Mouse (Mus musculus) layer of hippocampus, postnatal 25 days (tissue): ENCODE measurements at regions not wholly inside any gene's neighbourhood (a gene's known extent, or its start where the extent isn't known, plus 50 kb on each side); places are given as distances from the start of the nearest gene placed in this dataset.

Experiments used
- DNase-seq, 2 experiments: peaks; one replicate each; pipeline ENCODE4 v3.0.0; 2022; ENCODE audit warnings: mixed read lengths in 2 of 2, low spot score in 1 of 2; ENCODE audit errors: extremely low spot score in 1 of 2

DNA sequence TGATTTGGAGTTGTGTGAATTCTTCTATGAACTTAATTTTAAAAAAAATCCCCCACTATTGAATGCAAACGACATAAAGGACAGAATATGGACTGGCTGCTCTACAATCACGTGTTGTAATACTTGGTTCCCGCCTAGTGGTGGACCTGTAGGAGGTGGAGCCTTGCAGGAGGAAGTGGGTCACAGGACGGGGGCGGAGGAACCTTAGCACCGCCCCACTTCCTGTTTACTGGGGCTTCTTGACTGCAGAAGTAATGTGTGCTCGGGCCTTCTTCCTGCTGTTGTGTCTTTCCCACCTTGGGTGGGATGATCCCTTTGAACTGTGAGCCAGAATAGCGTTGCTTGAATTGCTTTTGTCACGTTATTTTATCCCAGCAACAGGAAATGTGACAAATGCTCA, 52.2 kb upstream of the Tmem108 start:
- no peak for DNase-seq

DNA sequence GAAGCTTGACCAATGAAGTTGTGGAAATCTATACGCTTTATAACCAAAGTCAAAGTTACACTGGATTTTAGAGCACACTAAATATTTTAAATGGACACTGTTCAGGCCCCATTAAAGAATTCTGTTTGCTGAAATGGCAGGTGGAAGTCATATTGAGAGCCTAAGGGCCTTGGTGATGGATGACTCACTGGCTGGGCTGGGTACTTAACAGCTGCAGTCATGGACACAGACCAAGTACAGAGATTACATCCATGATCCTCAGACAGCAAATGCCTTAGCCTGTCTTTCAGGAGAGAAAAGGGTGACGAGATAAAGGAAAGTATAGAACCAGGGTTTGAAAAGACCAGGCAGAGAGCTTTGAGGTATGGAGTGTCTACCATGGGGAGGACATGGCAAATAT, 57.4 kb upstream of the Tmem108 start:
- DNase-seq, result no peak

DNA sequence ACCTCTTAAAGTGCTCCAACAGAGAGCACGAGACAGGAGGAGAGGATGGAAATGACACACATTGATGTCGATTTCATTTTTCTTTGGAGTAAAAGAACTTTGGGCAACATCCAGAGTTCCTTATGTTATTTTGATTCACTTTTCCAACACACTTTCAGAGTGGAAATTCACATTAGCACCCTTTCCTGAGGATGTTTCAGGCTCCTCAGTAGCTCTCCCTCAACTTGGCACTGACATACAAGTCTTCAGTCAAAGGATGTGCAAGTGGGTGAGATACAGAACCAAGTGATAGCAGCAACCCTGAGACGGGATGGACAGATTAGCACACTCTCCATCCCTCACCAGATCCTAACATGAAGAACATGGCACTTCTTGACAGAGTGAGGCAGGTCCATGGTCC, 60.0 kb upstream of the Tmem108 start:
- no peak for DNase-seq

DNA sequence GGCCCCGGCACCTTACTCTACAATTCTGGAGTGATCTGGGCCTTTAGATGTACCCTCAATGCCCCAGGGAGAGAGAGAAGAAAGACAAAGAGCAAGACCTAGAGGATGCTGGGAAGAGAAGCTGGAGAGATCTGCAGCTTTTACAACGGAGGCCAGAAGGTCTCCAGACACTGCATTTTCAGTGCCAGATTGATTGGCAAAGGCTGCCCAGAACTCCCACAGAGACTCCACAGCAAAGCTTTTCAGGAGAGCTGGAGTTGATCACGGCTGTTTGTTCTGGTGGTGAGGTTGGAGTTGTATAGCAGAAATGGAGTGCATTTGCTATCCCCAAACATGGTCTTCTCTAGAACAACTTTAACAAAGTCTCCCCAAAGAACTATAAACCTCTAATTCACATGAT, 61.9 kb upstream of the Tmem108 start:
- no peak for DNase-seq

DNA sequence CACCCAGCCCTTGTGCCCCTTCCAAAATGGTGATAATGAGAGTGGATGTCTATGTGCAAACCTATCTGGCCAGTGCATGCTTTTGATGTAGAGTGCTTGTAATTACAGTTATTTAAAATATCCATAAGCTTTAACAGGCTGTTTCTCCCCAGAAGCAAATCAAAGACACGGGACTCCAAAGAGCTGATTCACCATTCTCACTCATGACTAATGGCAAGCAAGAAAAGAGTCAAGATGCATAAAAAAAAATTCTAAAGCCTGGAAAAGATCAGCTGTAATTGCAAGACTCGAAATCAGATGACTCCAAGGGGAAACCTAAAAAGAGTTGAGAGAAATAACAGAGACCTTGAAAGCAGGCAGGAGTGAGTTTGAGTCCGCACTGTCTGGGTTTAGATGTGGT, 79.6 kb upstream of the Tmem108 start:
- no peak for DNase-seq

DNA sequence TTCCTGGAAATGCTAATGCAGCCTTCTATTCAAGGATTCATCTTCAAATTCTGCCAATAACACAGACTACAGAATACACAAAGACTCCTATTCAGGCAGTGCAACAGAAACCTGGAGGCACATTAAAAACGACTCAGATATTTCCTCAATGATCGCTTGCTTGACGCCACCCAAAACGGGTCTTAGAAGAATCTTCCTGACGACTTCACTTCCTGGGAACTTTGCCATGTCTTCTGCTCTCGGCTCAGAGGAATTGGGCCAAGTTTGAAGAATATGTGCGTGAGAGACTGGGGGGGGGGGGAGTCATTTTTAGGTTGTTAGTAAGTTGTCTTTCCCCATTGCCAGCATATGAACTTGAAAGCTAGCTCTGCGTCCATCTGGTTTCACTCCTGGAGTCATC, 82.2 kb upstream of the Tmem108 start:
- no peak for DNase-seq

- DNase-seq, result peak in 1 of 2 experiments; percentile 17
Measured at GRCm38 (mm10) chr9:103845916-103846457, 84.3 kb upstream of the Tmem108 start.

GRCm38 (mm10) chr9:103847931-103848330, 86.3 kb upstream of the Tmem108 start:
- no peak for DNase-seq

DNA sequence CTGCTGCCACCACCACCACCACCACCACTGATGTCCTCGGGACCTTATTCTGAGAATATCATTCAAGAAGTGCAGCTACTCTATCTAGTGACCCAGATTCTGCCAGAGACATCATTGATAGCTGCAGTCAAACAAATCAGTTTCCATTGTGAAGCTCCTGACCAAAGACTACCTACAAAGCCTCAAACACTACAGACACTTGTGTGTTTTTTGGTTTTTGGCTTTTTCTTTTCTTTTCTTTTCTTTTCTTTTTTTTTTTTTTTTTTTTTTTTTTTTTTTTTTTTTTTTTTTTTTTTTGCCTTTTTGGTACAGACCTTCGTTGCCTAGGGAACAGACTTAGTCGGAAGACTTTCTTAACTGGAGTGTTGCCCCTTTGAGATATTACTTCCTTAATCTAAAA, 87.4 kb upstream of the Tmem108 start:
- no peak for DNase-seq

- DNase-seq, result no peak
Measured at GRCm38 (mm10) chr9:103852691-103853090, 91.1 kb upstream of the Tmem108 start.

GRCm38 (mm10) chr9:103860658-103861377, 99.2 kb upstream of the Tmem108 start:
- no peak for DNase-seq

GRCm38 (mm10) chr9:103862493-103862892, 100.9 kb upstream of the Tmem108 start:
- no peak for DNase-seq

DNA sequence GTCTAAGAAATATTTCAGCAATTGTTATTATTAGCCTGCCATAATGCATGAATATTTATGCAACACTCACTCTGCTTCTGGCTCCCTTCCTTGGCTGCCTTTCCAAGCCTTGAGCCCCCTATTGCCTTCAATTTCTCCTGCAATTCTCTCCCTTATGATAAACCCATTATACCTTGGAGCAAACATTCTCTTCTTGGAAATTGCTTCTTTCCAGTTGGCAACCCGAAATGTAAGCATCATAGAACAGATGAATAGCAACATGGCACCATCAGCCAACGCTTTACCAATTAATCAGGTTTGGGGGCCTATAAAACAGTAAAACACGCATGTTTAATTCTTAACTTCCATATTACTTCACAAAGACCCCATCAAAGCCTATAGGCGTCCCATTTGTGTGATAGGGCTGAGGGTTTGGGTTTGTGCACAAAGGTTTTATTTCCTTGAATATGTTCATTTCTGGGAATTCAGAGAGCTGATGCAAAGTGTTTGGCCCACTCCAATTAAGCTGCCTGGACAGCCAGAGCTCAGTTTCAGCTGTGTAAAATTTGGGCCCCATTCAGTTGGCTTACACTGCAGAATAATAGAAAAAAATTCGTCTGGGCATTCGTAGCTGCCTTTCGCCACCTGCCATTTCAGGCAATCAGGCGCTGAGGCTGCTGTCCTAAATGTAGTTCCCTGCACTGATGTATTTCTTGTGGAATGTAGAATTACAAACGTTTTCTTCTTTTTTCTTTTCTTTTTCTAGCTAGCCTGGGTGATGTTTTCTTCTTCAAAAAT, 106.0 kb upstream of the Tmem108 start:
- no peak for DNase-seq

GRCm38 (mm10) chr9:103869276-103869675, 107.6 kb upstream of the Tmem108 start:
- no peak for DNase-seq

GRCm38 (mm10) chr9:103872119-103872518, 110.5 kb upstream of the Tmem108 start:
- no peak for DNase-seq

DNA sequence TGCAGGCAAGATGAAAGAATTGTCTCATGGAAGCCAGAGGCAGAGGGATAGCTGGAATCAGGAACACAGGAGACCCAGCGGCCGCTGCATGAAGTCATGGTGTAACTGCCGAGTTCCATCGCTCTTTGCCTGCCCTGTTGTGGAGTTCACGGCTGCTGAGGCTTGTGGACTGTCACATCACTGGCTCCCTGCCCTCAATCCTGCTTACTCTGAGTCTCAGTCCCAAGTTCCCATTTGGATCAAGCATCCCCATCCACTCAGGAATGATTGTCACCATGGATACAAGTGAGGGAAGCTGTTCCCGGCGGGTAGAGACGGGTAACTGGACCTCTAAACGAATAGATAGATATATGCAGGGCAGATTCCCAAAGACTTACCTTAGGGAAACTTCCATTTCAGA, 112.2 kb upstream of the Tmem108 start:
- no peak for DNase-seq

DNA sequence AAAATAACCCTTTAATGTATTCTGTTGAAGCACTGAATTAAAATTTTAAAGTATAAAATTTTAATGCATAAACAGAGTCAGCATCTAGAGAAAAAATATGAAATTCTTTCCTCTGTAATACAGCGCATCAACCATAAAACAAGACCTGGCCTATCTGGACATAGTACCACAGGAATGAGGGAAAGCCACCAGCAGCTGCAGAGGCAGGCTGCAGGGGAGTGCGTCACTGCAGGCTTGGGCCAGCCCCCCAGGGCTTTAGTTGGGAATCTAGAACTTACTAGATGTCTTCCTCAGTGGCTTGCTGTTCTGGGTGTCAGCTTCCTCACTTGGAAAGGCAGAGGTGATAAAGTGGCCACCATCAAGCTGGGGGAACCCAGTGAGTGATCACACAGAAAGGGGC, 116.2 kb upstream of the Tmem108 start:
- DNase-seq, result no peak

DNA sequence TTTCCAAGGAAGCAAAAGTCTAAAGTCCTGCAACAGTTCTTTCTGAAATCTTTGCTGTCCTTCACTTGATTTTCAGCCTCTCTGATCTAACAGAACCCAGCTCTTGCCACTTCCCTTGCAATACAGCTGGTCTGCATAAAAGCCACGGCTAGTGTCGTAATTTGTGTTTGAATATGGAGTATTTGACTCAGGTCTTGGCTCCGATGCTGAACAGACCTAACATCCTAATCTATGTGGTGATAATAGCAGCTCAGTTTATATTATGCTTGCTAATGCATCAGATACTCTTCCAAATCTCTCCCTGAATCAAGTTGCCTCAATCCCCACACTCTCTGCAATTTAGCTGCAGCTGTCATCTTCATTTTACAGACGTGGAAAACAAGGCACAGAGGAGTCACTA, 109.5 kb upstream of the Nphp3 start:
- no peak for DNase-seq

GRCm38 (mm10) chr9:103894376-103894775, 108.0 kb upstream of the Nphp3 start:
- no peak for DNase-seq

GRCm38 (mm10) chr9:103899311-103899710, 103.0 kb upstream of the Nphp3 start:
- DNase-seq, result no peak

GRCm38 (mm10) chr9:103911347-103911746, 91.0 kb upstream of the Nphp3 start:
- no peak for DNase-seq

- no peak for DNase-seq
Measured at GRCm38 (mm10) chr9:103915126-103915525, 87.2 kb upstream of the Nphp3 start.
